Mouse (Mus musculus) lung, postnatal 36 days (tissue): Measurements from ENCODE around the gene Atcay.
"Not testable (repeated sequence)": the region's sequence is repeated elsewhere in the genome, so short reads cannot be mapped to it uniquely, and the experiment has no call there.

Experiments used
- DNase-seq: peaks from one replicate; pipeline ENCODE4 v3.0.0; 2022; ENCODE audit warnings: mixed read lengths

The Atcay gene

GRCm38 (mm10) chr10:81198230-81198629 is 32.4 kb downstream of the Atcay start:
- peak; percentile 87 for DNase-seq

- no peak for DNase-seq
Measured at GRCm38 (mm10) chr10:81197305-81197704, 33.3 kb downstream of the Atcay start.

- DNase-seq: no peak
Measured at GRCm38 (mm10) chr10:81196470-81197065, 34.1 kb downstream of the Atcay start.

GRCm38 (mm10) chr10:81195300-81195699 is 35.3 kb downstream of the Atcay start:
- no peak for DNase-seq

GRCm38 (mm10) chr10:81193991-81194774 is 36.5 kb downstream of the Atcay start:
- DNase-seq: peak; percentile 65

- DNase-seq: no peak
Measured at GRCm38 (mm10) chr10:81192968-81193501, 37.6 kb downstream of the Atcay start.

- peak; percentile 84 for DNase-seq
Measured at GRCm38 (mm10) chr10:81192270-81192967, 38.2 kb downstream of the Atcay start.

GRCm38 (mm10) chr10:81191342-81191982 is 39.2 kb downstream of the Atcay start:
- DNase-seq: no peak

- DNase-seq: no peak
Measured at GRCm38 (mm10) chr10:81190912-81191321, 39.7 kb downstream of the Atcay start.

GRCm38 (mm10) chr10:81190236-81190911 is 40.3 kb downstream of the Atcay start:
- DNase-seq: peak; percentile 54

GRCm38 (mm10) chr10:81189821-81190220 is 40.8 kb downstream of the Atcay start:
- DNase-seq: no peak

- DNase-seq: no peak
Measured at GRCm38 (mm10) chr10:81187161-81187560, 43.5 kb downstream of the Atcay start.

- peak; percentile 77 for DNase-seq
Measured at GRCm38 (mm10) chr10:81184765-81185164, 45.9 kb downstream of the Atcay start.

- no peak for DNase-seq
Measured at GRCm38 (mm10) chr10:81183805-81184204, 46.8 kb downstream of the Atcay start, which contains the start of gene 4930442H23Rik. 4930442H23Rik (minus strand) TSS chr10:81183849.

- peak; percentile 98 for DNase-seq
Measured at GRCm38 (mm10) chr10:81182336-81183333, 48.0 kb downstream of the Atcay start, which contains the start of gene Dapk3. Dapk3 (plus strand) TSS chr10:81183005.

GRCm38 (mm10) chr10:81181860-81182259 is 48.8 kb downstream of the Atcay start:
- not testable (repeated sequence) for DNase-seq

- no peak for DNase-seq
Measured at GRCm38 (mm10) chr10:81180946-81181345, 49.7 kb downstream of the Atcay start.

- DNase-seq: no peak
Measured at GRCm38 (mm10) chr10:81179451-81180342, 50.9 kb downstream of the Atcay start.

GRCm38 (mm10) chr10:81178927-81179326 is 51.7 kb downstream of the Atcay start:
- no peak for DNase-seq
